Mouse (Mus musculus): Measurements from ENCODE around the gene Prr5. TPM values are rescaled to one million over a fixed set of nuclear protein-coding genes. Genes with fewer than 3 reads are reported as not detected.

The Prr5 gene
- polyA plus RNA-seq, 1 experiment from 2014 or later: 9.2 TPM

DNA sequence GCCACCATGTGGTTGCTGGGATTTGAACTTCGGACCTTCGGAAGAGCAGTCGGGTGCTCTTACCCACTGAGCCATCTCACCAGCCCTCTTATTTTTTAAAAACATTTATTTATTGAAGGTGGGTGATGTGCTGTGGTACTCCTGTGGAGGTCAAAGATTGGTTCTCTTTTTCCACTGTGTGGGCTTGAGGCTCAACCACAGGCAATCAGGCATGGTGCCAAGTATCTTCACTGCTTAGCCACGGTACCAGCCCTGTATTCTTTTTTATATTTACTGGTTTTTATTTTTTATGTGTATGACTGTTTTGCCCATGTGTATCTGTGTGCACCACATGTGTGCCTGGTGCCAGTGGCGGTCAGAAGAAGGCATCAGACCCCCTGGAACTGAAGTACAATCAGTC lies 8.1 kb upstream of the Prr5 start:
- 89% methylated on average over 5 of the region's 5 CpGs for WGBS
- no peak overlapping the region for H3K9ac ChIP-seq (replicated peaks; ENCODE audit: low read depth)
- no peak overlapping the region for H3K4me2 ChIP-seq (replicated peaks; ENCODE audit: low read depth, low read length)
- TF ChIP-seq CTCF (IDR thresholded peaks at IDR 0.05): no peak
- TF ChIP-seq EP300 (IDR thresholded peaks at IDR 0.05): no peak
- H3K4me1 ChIP-seq (ENCODE audit: insufficient read depth, low read depth, low read length): no peaks in the 10 kb centered on the region
- no peak for ATAC-seq
- DNase-seq (ENCODE audit: low spot score): no peak
- no peak overlapping the region for H3K27ac ChIP-seq (ENCODE audit: low read length)
- H3K36me3 ChIP-seq (ENCODE audit: insufficient read depth, low read length): no peaks in the 10 kb centered on the region
- no peaks in the 10 kb centered on the region for H3K27me3 ChIP-seq (replicated peaks; ENCODE audit: insufficient read depth, low read length)
- H3K9me3 ChIP-seq (ENCODE audit: low read length): no peaks in the 10 kb centered on the region
- H3K4me3 ChIP-seq (ENCODE audit: low read depth, low read length): no peak overlapping the region

DNA sequence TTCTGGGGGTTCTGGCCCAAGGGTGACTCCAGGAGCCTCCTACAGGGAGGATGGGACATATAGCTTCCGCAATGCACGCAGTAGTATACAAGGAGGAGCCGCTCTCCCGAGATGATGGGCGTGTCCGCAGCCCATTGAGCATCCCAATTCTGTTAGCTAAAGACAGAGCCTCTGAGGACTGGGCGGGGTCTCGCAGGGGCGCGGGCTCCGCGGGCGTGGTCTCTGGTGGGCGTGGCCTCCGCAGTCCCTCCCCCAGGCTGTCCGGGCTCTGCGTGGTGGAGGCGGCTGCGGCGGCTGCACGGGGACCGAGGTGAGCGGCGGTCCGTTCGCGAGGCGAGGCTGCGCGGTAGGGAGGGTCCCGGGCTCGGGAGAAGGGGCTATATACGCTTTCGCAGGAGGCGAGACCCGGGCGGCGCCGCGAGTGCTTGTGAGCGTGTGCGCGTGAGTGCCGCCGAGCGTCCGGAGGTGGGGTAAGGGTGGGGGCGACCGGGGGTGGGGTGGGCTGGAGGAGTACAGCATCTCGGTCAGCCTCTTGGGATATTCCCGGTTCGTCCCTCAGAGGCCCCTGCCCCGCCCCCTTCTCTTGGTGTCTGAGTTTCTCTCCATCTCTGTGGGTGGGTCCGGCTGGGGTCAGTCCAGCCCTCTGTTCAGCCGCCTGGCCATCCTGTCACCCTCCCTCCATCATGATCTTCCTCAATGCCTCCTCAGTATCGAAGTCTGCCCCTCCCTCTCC lies 6.3 kb upstream of the Prr5 start:
- Histone ChIP-seq H3K4me3 (ENCODE audit: low read depth, low read length) (peak overlapping the region; percentile 42), H3K4me2 (replicated peaks; ENCODE audit: low read depth, low read length) (peak overlapping the region; percentile 76), H3K9me3 (ENCODE audit: low read length) (no peaks in the 10 kb centered on the region), H3K36me3 (ENCODE audit: insufficient read depth, low read length) (no peaks in the 10 kb centered on the region), H3K4me1 (ENCODE audit: insufficient read depth, low read depth, low read length) (no peaks in the 10 kb centered on the region), H3K9ac (replicated peaks; ENCODE audit: low read depth) (no peak overlapping the region), H3K27ac (ENCODE audit: low read length) (no peak overlapping the region), H3K27me3 (replicated peaks; ENCODE audit: insufficient read depth, low read length) (no peaks in the 10 kb centered on the region)
- WGBS: 1% methylated on average over 39 of the region's 56 CpGs
- ATAC-seq (peak; percentile 86), DNase-seq (ENCODE audit: low spot score) (peak; percentile 82)
- no peak for TF ChIP-seq CTCF (IDR thresholded peaks at IDR 0.05)
- TF ChIP-seq EP300 (IDR thresholded peaks at IDR 0.05): no peak

DNA sequence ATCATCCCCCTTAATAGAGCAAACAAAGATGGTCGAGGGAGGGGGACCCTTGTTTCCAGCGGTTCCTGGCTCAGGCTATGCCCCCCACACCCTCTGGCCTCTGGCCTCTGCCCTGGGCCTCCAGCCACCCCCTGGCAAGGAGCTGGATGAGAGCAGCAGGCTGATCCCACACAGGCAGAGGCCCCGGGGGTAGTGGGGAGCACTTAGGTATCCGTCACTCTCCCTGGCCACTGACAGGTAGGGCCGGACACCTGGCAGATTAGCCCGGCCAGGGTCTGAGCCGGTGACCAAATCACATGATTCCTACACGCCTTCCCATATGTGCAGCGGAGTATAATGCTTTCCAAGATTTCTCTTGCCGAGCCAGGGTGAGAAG lies 5.7 kb upstream of the Prr5 start:
- 64% methylated on average over 10 of the region's 10 CpGs for WGBS
- Histone ChIP-seq H3K9me3 (ENCODE audit: low read length) (no peaks in the 10 kb centered on the region), H3K4me2 (replicated peaks; ENCODE audit: low read depth, low read length) (peak overlapping the region; percentile 76), H3K36me3 (ENCODE audit: insufficient read depth, low read length) (no peaks in the 10 kb centered on the region), H3K27me3 (replicated peaks; ENCODE audit: insufficient read depth, low read length) (no peaks in the 10 kb centered on the region), H3K27ac (ENCODE audit: low read length) (no peak overlapping the region), H3K4me3 (ENCODE audit: low read depth, low read length) (peak overlapping the region; percentile 42), H3K4me1 (ENCODE audit: insufficient read depth, low read depth, low read length) (no peaks in the 10 kb centered on the region), H3K9ac (replicated peaks; ENCODE audit: low read depth) (no peak overlapping the region)
- DNase-seq (ENCODE audit: low spot score) (no peak), ATAC-seq (0 out of 2 replicates have a peak, but pooled peaks have one; percentile 1)
- TF ChIP-seq CTCF (IDR thresholded peaks at IDR 0.05): no peak
- TF ChIP-seq EP300 (IDR thresholded peaks at IDR 0.05): no peak

DNA sequence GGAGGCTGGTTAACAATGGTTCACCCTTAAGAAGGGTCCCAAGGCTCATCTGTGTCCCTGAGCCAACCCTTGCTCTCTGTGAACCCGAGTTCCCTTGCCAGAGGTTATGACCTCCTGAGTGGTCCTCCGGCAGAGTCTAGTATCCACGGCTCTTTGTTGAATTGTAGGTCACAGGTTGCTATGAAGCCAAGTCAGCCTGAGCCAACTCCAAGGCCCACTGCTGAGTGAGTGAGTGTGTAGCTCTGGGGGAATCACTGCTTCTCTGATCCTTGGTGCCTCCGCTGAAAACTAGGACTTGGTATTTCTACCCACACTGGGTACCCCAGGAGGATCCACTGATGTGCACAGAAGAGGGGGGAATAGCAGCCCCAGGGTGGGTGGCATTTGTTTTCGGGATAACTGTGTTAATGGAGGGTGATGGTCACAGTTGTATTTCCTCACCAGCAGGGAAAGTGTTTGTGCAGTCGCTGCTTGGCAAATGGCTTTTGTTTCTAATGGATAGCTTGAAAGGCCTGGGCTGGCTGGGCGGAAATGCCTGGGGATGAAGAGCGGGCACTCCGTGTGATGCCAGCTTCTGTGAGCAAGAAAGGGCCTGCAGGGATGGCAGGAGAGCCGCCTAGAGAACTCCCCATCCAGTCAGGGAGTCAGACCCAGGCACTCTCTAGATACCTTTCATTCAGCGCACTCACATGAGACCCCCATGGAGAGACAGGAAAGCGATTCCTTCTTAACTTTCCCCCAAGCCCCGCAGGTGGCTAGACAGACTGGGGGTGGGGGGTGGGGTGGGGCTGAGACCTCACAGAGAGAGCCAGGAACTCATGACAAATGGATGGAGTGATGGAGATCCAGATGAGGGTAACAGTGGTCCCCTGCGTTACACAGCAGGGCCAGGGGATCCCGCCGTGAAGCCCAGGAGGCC lies 4.6 kb upstream of the Prr5 start:
- Histone ChIP-seq H3K4me3 (ENCODE audit: low read depth, low read length) (no peak overlapping the region), H3K27ac (ENCODE audit: low read length) (no peak overlapping the region), H3K9me3 (ENCODE audit: low read length) (no peaks in the 10 kb centered on the region), H3K4me1 (ENCODE audit: insufficient read depth, low read depth, low read length) (no peaks in the 10 kb centered on the region), H3K27me3 (replicated peaks; ENCODE audit: insufficient read depth, low read length) (no peaks in the 10 kb centered on the region), H3K9ac (replicated peaks; ENCODE audit: low read depth) (no peak overlapping the region), H3K4me2 (replicated peaks; ENCODE audit: low read depth, low read length) (no peak overlapping the region), H3K36me3 (ENCODE audit: insufficient read depth, low read length) (no peaks in the 10 kb centered on the region)
- no peak for ATAC-seq
- DNase-seq (ENCODE audit: low spot score): no peak
- no peak for TF ChIP-seq CTCF (IDR thresholded peaks at IDR 0.05)
- no peak for TF ChIP-seq EP300 (IDR thresholded peaks at IDR 0.05)
- 51% methylated on average over 16 of the region's 16 CpGs for WGBS

- H3K27me3 ChIP-seq (replicated peaks; ENCODE audit: insufficient read depth, low read length): no peaks in the 10 kb centered on the region
These were observed 3.8 kb upstream of the Prr5 start for GRCm38 (mm10) chr15:84665662-84666061.

GRCm38 (mm10) chr15:84666065-84666464 lies 3.4 kb upstream of the Prr5 start:
- Histone ChIP-seq H3K9me3 (ENCODE audit: low read length) (no peaks in the 10 kb centered on the region), H3K4me2 (replicated peaks; ENCODE audit: low read depth, low read length) (no peak overlapping the region), H3K9ac (replicated peaks; ENCODE audit: low read depth) (no peak overlapping the region), H3K27me3 (replicated peaks; ENCODE audit: insufficient read depth, low read length) (no peaks in the 10 kb centered on the region), H3K4me3 (ENCODE audit: low read depth, low read length) (no peak overlapping the region), H3K4me1 (ENCODE audit: insufficient read depth, low read depth, low read length) (no peaks in the 10 kb centered on the region), H3K27ac (ENCODE audit: low read length) (no peak overlapping the region), H3K36me3 (ENCODE audit: insufficient read depth, low read length) (no peaks in the 10 kb centered on the region)
- TF ChIP-seq EP300 (IDR thresholded peaks at IDR 0.05) (no peak), CTCF (IDR thresholded peaks at IDR 0.05) (no peak)
- DNase-seq (ENCODE audit: low spot score) (no peak), ATAC-seq (no peak)
- 49% methylated on average over 4 of the region's 4 CpGs for WGBS

More at GRCm38 (mm10) chr15:84665662-84666061, 3.8 kb upstream of the Prr5 start:
- ATAC-seq (no peak), DNase-seq (ENCODE audit: low spot score) (no peak)
- TF ChIP-seq EP300 (IDR thresholded peaks at IDR 0.05): no peak
- no peak for TF ChIP-seq CTCF (IDR thresholded peaks at IDR 0.05)
- no peak overlapping the region for H3K4me2 ChIP-seq (replicated peaks; ENCODE audit: low read depth, low read length)
- H3K36me3 ChIP-seq (ENCODE audit: insufficient read depth, low read length): no peaks in the 10 kb centered on the region
- no peak overlapping the region for H3K9ac ChIP-seq (replicated peaks; ENCODE audit: low read depth)
- no peak overlapping the region for H3K4me3 ChIP-seq (ENCODE audit: low read depth, low read length)
- no peaks in the 10 kb centered on the region for H3K9me3 ChIP-seq (ENCODE audit: low read length)
- no peaks in the 10 kb centered on the region for H3K4me1 ChIP-seq (ENCODE audit: insufficient read depth, low read depth, low read length)
- WGBS: 62% methylated on average over 9 of the region's 9 CpGs
- no peak overlapping the region for H3K27ac ChIP-seq (ENCODE audit: low read length)
